ENCODE assay signal across 8 mouse cellular contexts in genomic region chr8:126583971-126584843, GRCm38 (mm10). TPM values are rescaled to one million over a fixed set of nuclear protein-coding genes. Genes with fewer than 3 reads are reported as not detected.
DNase-seq lines count a peak whose midpoint lies in the region; ATAC-seq lines count a peak whose summit lies in the region.

No protein-coding gene starts in this region.

- peaks cover 63% of the 10 kb centered on the region for H3K4me1 ChIP-seq in hindbrain, embryonic 13.5 days (replicated peaks)

- peak; percentile 79 for DNase-seq in R1 (ENCODE audit: low read depth, low spot score)
- DNase-seq in cerebellum, postnatal 36 days = peak; percentile 65 to 69
- peak; percentile 73 to 79 for DNase-seq in frontal cortex, postnatal 36 days (ENCODE audit: low spot score in 2 of 2)
- peak; percentile 68 to 69 for DNase-seq in layer of hippocampus, postnatal 36 days
- DNase-seq in lung, postnatal 25 days (ENCODE audit: low spot score) = peak; percentile 91
- peak; percentile 93 for DNase-seq in retina, postnatal 1 day
- peak; percentile 88 for DNase-seq in thymus, postnatal 4 days

- peak overlapping the region; percentile 86 for H3K27ac ChIP-seq in hindbrain, embryonic 13.5 days

- ATAC-seq in hindbrain, embryonic 13.5 days (ENCODE audit: low FRiP score) = peak; percentile 81

- H3K36me3 ChIP-seq in hindbrain, embryonic 13.5 days = peaks cover 11% of the 10 kb centered on the region; the same call in 1 of the 2 replicates

- no peaks in the 10 kb centered on the region for H3K27me3 ChIP-seq in hindbrain, embryonic 13.5 days

- H3K9me3 ChIP-seq in hindbrain, embryonic 13.5 days = no peaks in the 10 kb centered on the region

- under 1% methylated on average over 67 of the region's 68 CpGs for WGBS in hindbrain, embryonic 13.5 days

- peak overlapping the region; percentile 78 for H3K9ac ChIP-seq in hindbrain, embryonic 13.5 days

- peak overlapping the region; percentile 99 for H3K4me2 ChIP-seq in hindbrain, embryonic 13.5 days

- peak overlapping the region; percentile 52 for H3K4me3 ChIP-seq in hindbrain, embryonic 13.5 days

RNA-seq across cellular contexts. Expression of gene Irf2bp2, which starts 9.6 kb away (rescaled TPM):
- 9.0 TPM in 2 replicates for polyA plus RNA-seq in hindbrain, embryonic 13.5 days (2015; fragmentation: Nextera tagmentation; extraction: Ambion mirVana)
- total RNA-seq in layer of hippocampus, postnatal 36 days (2021) = 10 to 100 TPM; 61.4 to 61.6 TPM

Comparison
In these comparisons a context has a peak if more than half of its experiments do, and no peak if none do; other contexts are left out.
1. Peak in every context shown above with its lines: DNase-seq, ATAC-seq, H3K4me3 ChIP-seq and H3K27ac ChIP-seq.